Mouse (Mus musculus) c-Kit-positive CD71-positive TER-119-positive erythroid progenitor cells, embryonic 14.5 days (primary cell): ENCODE data around the gene Trpm3.

Experiments
- DNase-seq: peaks from one replicate; pipeline ENCODE4 v3.0.0-alpha.2; 2013; ENCODE audit warnings: low spot score

The Trpm3 gene

DNA sequence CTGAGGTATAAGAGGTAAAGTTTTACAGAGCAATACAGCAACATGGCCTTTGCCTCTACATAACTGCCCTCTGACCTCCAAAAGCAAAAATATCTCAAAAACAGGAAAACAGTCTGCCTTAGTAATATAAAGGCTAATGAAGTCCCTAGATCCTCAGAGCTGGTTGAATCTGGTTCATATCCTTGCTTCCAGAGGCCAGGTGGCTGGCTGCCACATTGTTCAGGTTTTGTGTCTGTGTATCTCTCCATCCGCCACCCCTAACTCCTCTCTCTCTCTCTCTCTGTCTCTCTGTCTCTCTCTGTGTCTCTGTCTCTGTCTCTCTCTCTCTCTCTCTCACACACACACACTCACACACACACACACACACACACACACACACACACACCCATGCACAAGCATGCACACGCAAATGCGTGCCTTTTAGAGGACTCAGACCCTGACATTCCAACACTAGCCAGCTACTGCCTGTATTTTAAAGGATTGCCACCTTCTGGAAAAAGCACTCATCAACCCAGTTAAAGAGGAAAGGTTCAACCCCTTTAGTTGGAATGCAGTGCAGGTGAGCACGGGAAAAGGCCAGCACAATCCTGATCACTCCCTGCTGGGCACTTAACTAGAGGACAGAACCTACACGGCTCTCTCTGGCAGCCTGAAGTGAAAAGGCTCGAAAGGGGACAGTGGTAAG is 902.8 kb downstream of the Trpm3 start:
- DNase-seq, result no peak

DNA sequence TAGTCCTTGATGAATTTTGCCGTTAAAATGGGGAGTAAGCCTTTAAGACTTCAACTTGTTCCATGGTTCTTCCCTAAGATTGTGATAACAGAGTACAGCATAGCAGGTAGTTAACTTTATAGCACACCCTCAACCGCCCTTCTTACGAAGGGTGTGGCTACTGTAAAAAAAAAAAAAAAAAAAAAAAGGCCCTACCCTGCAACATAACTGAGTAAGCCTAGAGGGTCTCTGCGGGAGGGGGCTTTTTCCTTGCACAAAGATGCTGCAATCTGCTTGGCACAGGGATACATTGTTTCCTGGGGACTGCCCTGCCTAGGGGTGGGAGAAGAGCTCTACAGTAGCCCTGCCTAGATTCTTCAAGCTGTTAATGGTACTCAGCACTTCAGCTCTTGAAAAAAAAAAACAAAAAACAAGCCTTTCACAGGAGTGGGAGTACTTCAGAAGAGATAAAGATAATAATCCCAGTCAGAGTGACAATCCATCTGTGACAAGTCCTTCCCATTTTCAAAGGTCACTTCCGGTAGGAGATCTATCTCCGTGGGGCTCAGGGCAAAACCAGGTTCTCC is 903.4 kb downstream of the Trpm3 start:
- no peak for DNase-seq

DNA sequence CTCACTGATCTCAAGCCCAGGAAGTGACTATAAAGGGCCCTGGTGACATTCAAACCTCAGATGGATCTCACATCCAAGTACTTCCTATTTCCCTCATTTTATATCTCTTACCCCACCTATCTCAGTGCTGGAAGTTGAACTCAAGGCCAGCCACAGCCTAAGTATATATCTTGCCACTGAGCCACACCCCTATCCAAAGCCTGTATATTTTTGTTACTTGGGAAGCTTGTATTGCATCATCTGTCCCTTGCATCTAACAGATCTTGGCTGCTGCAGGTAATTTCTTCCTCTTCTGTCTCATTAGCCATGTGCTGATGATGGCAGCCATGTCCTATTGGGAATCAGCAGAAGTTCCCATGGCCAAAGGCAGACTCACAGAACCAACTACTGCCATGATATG is 904.9 kb downstream of the Trpm3 start:
- DNase-seq, result no peak
